Mouse (Mus musculus) forebrain, embryonic 15.5 days (tissue): Measurements from ENCODE around the gene Pmfbp1. TPM values are rescaled to one million over a fixed set of nuclear protein-coding genes. Genes with fewer than 3 reads are reported as not detected.

Source experiments
- polyA plus RNA-seq: library from polyadenylated mRNA; unstranded; fragments of >200 nt; fragmentation: Nextera tagmentation; extraction: Ambion mirVana; gene quantifications from 2 replicates; pipeline ENCODE4 v1.2.1, GENCODE M21; 2015

Pmfbp1 gene
- polyA plus RNA-seq, 1 experiment from 2014 or later, result 0.29 TPM

Other genes starting within 250 kb of the Pmfbp1 start
- 23.9 and 24.0 TPM in 2 replicates for gene Dhx38, start 71.8 kb downstream of the Pmfbp1 start, polyA plus RNA-seq
- 27.3 and 29.2 TPM in 2 replicates for gene Txnl4b, start 71.9 kb downstream of the Pmfbp1 start, polyA plus RNA-seq
- 0.14 and 0.23 TPM in 2 replicates for gene Hp, start 85.1 kb downstream of the Pmfbp1 start, polyA plus RNA-seq
- 35.3 and 41.4 TPM in 2 replicates for gene Dhodh, start 114.6 kb downstream of the Pmfbp1 start, polyA plus RNA-seq
- gene Pkd1l3, start 120.5 kb downstream of the Pmfbp1 start, polyA plus RNA-seq, result 0.08 TPM in 1 of 2 replicates, not detected in the other
- 177 and 181 TPM in 2 replicates for gene Ist1, start 199.2 kb downstream of the Pmfbp1 start, polyA plus RNA-seq
- 85.6 and 94.3 TPM in 2 replicates for gene Zfp821, start 211.5 kb downstream of the Pmfbp1 start, polyA plus RNA-seq
- gene Atxn1l, start 243.7 kb downstream of the Pmfbp1 start, polyA plus RNA-seq, result 4.3 and 4.6 TPM in 2 replicates